Mouse (Mus musculus) neural tube, embryonic 14.5 days (tissue): ENCODE measurements at regions not wholly inside any gene's neighbourhood (a gene's known extent, or its start where the extent isn't known, plus 50 kb on each side); places are given as distances from the start of the nearest gene placed in this dataset.

Experiments
- ATAC-seq: fragments of 200-750 bp; cut with Nextera tagmentation; 2 replicates; pipeline ENCODE4 v1.8.0; 2017; ENCODE audit warnings: low read depth, mild to moderate bottlenecking, moderate TSS enrichment, moderate library complexity
- H3K27ac ChIP-seq: fragments of 300-500 bp; sonication (generic); 2 replicates; pipeline ENCODE4 v1.5.1; 2014; ENCODE audit warnings: low read depth, mild to moderate bottlenecking, control low read depth, low read length, moderate library complexity, mixed read lengths
- H3K27me3 ChIP-seq: fragments of 300-500 bp; sonication (generic); 2 replicates; pipeline ENCODE4 v1.6.1; 2014; ENCODE audit warnings: low read length; ENCODE audit not compliant: control insufficient read depth, insufficient read depth
- H3K36me3 ChIP-seq: fragments of 300-500 bp; sonication (generic); 2 replicates; pipeline ENCODE4 v1.6.1; 2014; ENCODE audit warnings: low read length, mixed read lengths; ENCODE audit not compliant: control insufficient read depth, insufficient read depth
- H3K4me1 ChIP-seq: fragments of 300-500 bp; sonication (generic); 2 replicates; pipeline ENCODE4 v1.6.1; 2014; ENCODE audit warnings: low read length; ENCODE audit not compliant: control insufficient read depth, insufficient read depth
- H3K4me2 ChIP-seq: fragments of 300-500 bp; sonication (generic); 2 replicates; pipeline ENCODE4 v1.6.1; 2014; ENCODE audit warnings: mild to moderate bottlenecking, low read depth, low read length, control low read depth
- H3K4me3 ChIP-seq: fragments of 300-500 bp; sonication (generic); 2 replicates; pipeline ENCODE4 v1.5.1; 2014; ENCODE audit warnings: low read depth, low read length, control low read depth, mixed read lengths
- H3K9ac ChIP-seq: fragments of 300-500 bp; sonication (generic); replicated peaks from 2 replicates; pipeline ENCODE4 v1.6.1; 2014; ENCODE audit warnings: low read depth, mild to moderate bottlenecking, control low read depth, low read length, mixed read lengths
- H3K9me3 ChIP-seq: fragments of 300-500 bp; sonication (generic); 2 replicates; pipeline ENCODE4 v1.6.1; 2016; ENCODE audit warnings: low read length; ENCODE audit not compliant: control insufficient read depth
- WGBS: fragments of 180-500 bp; shearing (Covaris S2); extraction: QIAGEN DNeasy Blood & Tissue Kit; methylation state at CpG from one replicate; pipeline ENCODE4 v1.1.7; 2014; 5-methylcytosine and 5-hydroxymethylcytosine counted together

- Histone ChIP-seq H3K9me3 (no peaks in the 10 kb centered on the region), H3K9ac (no peak overlapping the region), H3K27me3 (no peaks in the 10 kb centered on the region), H3K4me2 (no peak overlapping the region), H3K4me1 (no peaks in the 10 kb centered on the region), H3K27ac (no peak overlapping the region), H3K36me3 (no peaks in the 10 kb centered on the region), H3K4me3 (no peak overlapping the region)
- ATAC-seq: no peak
- WGBS: 91% methylated on average over 8 of the region's 8 CpGs
These were observed 71.9 kb upstream of the Myo10 start for GRCm38 (mm10) chr15:25550269-25551054.

GRCm38 (mm10) chr15:25554945-25555344 is 67.4 kb upstream of the Myo10 start:
- no peak overlapping the region for H3K4me2 ChIP-seq
- no peaks in the 10 kb centered on the region for H3K27me3 ChIP-seq
- no peak overlapping the region for H3K4me3 ChIP-seq
- H3K36me3 ChIP-seq: no peaks in the 10 kb centered on the region
- H3K9ac ChIP-seq: no peak overlapping the region
- no peak overlapping the region for H3K27ac ChIP-seq
- ATAC-seq: no peak
- 89% methylated on average over 10 of the region's 10 CpGs for WGBS
- H3K9me3 ChIP-seq: no peaks in the 10 kb centered on the region
- H3K4me1 ChIP-seq: no peaks in the 10 kb centered on the region

- no peak overlapping the region for H3K4me2 ChIP-seq
- H3K27me3 ChIP-seq: no peaks in the 10 kb centered on the region
- no peak overlapping the region for H3K27ac ChIP-seq
- no peak overlapping the region for H3K9ac ChIP-seq
- WGBS: 26% methylated on average over 2 of the region's 2 CpGs
- no peaks in the 10 kb centered on the region for H3K9me3 ChIP-seq
- ATAC-seq: no peak
- H3K36me3 ChIP-seq: no peaks in the 10 kb centered on the region
- H3K4me3 ChIP-seq: no peak overlapping the region
- no peaks in the 10 kb centered on the region for H3K4me1 ChIP-seq
These were observed 66.5 kb upstream of the Myo10 start for GRCm38 (mm10) chr15:25555852-25556251.

- H3K4me2 ChIP-seq: no peak overlapping the region
- no peak for ATAC-seq
- no peaks in the 10 kb centered on the region for H3K27me3 ChIP-seq
- H3K27ac ChIP-seq: no peak overlapping the region
- no peak overlapping the region for H3K9ac ChIP-seq
- H3K4me1 ChIP-seq: no peaks in the 10 kb centered on the region
- no peaks in the 10 kb centered on the region for H3K36me3 ChIP-seq
- H3K9me3 ChIP-seq: no peaks in the 10 kb centered on the region
- WGBS: 90% methylated on average over 8 of the region's 8 CpGs
- no peak overlapping the region for H3K4me3 ChIP-seq
These were observed 64.8 kb upstream of the Myo10 start for GRCm38 (mm10) chr15:25557566-25557965.

- H3K9me3 ChIP-seq: no peaks in the 10 kb centered on the region
- H3K4me2 ChIP-seq: no peak overlapping the region
- no peak overlapping the region for H3K4me3 ChIP-seq
- ATAC-seq: no peak
- no peak overlapping the region for H3K9ac ChIP-seq
- no peaks in the 10 kb centered on the region for H3K27me3 ChIP-seq
- no peaks in the 10 kb centered on the region for H3K36me3 ChIP-seq
- H3K4me1 ChIP-seq: no peaks in the 10 kb centered on the region
- no peak overlapping the region for H3K27ac ChIP-seq
- WGBS: 78% methylated on average over 7 of the region's 7 CpGs
These were observed 64.1 kb upstream of the Myo10 start for GRCm38 (mm10) chr15:25558240-25558639.

GRCm38 (mm10) chr15:25563641-25564040 is 58.7 kb upstream of the Myo10 start:
- no peak overlapping the region for H3K9ac ChIP-seq
- no peak overlapping the region for H3K27ac ChIP-seq
- WGBS: 77% methylated on average over 7 of the region's 7 CpGs
- no peak overlapping the region for H3K4me3 ChIP-seq
- no peaks in the 10 kb centered on the region for H3K36me3 ChIP-seq
- no peaks in the 10 kb centered on the region for H3K9me3 ChIP-seq
- no peaks in the 10 kb centered on the region for H3K4me1 ChIP-seq
- H3K4me2 ChIP-seq: no peak overlapping the region
- ATAC-seq: no peak
- H3K27me3 ChIP-seq: no peaks in the 10 kb centered on the region

- Histone ChIP-seq H3K9me3 (no peaks in the 10 kb centered on the region), H3K4me3 (no peak overlapping the region), H3K9ac (no peak overlapping the region), H3K27me3 (no peaks in the 10 kb centered on the region), H3K27ac (no peak overlapping the region), H3K4me2 (no peak overlapping the region), H3K4me1 (no peaks in the 10 kb centered on the region), H3K36me3 (no peaks in the 10 kb centered on the region)
- no peak for ATAC-seq
- WGBS: 51% methylated on average over 6 of the region's 6 CpGs
These were observed 49.8 kb upstream of the Myo10 start for GRCm38 (mm10) chr15:25572495-25572894.
